Mouse (Mus musculus): ENCODE results near the gene Chfr.

DNA sequence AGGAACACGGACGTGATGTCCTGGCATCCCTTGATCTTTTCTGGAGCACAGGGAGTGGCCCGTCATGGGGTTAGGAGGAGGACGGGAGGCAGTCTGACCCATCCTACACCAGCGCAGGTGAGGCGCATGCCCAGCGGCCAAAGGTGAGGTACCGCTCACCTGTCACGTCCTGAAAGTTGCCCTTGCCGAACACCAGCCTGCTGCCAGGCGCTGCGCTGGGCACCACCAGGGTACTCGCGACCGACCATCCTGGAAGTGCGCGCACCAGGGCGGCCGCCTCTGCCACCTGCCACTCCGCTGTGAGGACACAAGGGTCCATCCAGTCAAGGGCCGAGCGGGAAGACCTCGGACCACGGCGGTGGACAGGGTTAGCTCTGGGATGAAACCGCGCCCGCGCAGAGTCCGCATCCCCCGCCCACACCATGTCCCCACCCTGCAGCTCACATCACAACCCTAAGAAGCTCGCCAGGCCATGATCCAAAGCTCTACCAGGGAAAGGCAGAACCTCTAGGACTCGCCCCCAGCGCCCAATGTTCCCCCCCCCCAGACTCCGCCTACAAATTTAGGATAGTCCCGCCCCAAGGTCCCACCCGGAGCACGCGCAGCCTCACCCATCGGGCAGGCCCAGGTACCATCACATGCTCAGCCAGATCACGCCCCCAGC lies 28.6 kb upstream of the Chfr start:
- TF ChIP-seq CTCF (conservative IDR thresholded peaks at IDR 0.05; ENCODE audit: low read length) (no peak), NANOG (IDR thresholded peaks at IDR 0.05; ENCODE audit: borderline replicate concordance, low read length) (no peak)
